Comparison of ENCODE assay signal across 8 mouse cellular contexts in genomic region chr6:35538757-35539303, GRCm38 (mm10). TPM values are rescaled to one million over a fixed set of nuclear protein-coding genes. Genes with fewer than 3 reads are reported as not detected.
DNase-seq lines count a peak whose midpoint lies in the region; ATAC-seq and TF ChIP-seq lines count a peak whose summit lies in the region.

No protein-coding gene starts in this region.

- H3K36me3 ChIP-seq in liver, adult 2 months (ENCODE audit: control insufficient read depth, insufficient read depth, low read length) = peaks cover 2% of the 10 kb centered on the region; the same call in 1 of the 2 replicates
- H3K36me3 ChIP-seq in forebrain, embryonic 13.5 days (ENCODE audit: poor library complexity, severe bottlenecking) = no peaks in the 10 kb centered on the region
- no peaks in the 10 kb centered on the region for H3K36me3 ChIP-seq in limb, embryonic 15.5 days
- no peaks in the 10 kb centered on the region for H3K36me3 ChIP-seq in small intestine, adult 2 months (ENCODE audit: control insufficient read depth, insufficient read depth, low read length)

- H3K4me1 ChIP-seq in liver, adult 2 months (ENCODE audit: control insufficient read depth, insufficient read depth, low read length) = peaks cover 5% of the 10 kb centered on the region; the same call in 1 of the 2 replicates
- H3K4me1 ChIP-seq in bone marrow, adult 2 months (ENCODE audit: control insufficient read depth, insufficient read depth, low read length) = no peaks in the 10 kb centered on the region; the same call in 1 of the 2 replicates
- peaks cover 19% of the 10 kb centered on the region for H3K4me1 ChIP-seq in forebrain, embryonic 13.5 days
- H3K4me1 ChIP-seq in limb, embryonic 15.5 days = peaks cover 2% of the 10 kb centered on the region; the same call in 1 of the 2 replicates
- peaks cover 2% of the 10 kb centered on the region; the same call in 1 of the 2 replicates for H3K4me1 ChIP-seq in small intestine, adult 2 months (ENCODE audit: control insufficient read depth, insufficient read depth, insufficient read length, low read length)

- no peak for TF ChIP-seq POLR2A in liver, adult 2 months (IDR thresholded peaks at IDR 0.05; ENCODE audit: extremely low read depth, insufficient read depth, low read length)
- TF ChIP-seq POLR2A in bone marrow, adult 2 months (IDR thresholded peaks at IDR 0.05; ENCODE audit: borderline replicate concordance, control insufficient read depth, low read depth, low read length) = no peak
- no peak for TF ChIP-seq POLR2A in small intestine, adult 2 months (IDR thresholded peaks at IDR 0.05; ENCODE audit: low read depth, low read length)

- peak overlapping the region; percentile 94 for H3K9ac ChIP-seq in liver, adult 2 months (ENCODE audit: low read depth, low read length)
- H3K9ac ChIP-seq in forebrain, embryonic 13.5 days = peak overlapping the region; percentile 93
- peak overlapping the region; percentile 92 for H3K9ac ChIP-seq in limb, embryonic 15.5 days

- ATAC-seq in forebrain, embryonic 13.5 days = no peak
- ATAC-seq in limb, embryonic 15.5 days (ENCODE audit: insufficient number of reproducible peaks, low FRiP score, low TSS enrichment, low read depth) = no peak
- ATAC-seq in cerebellum, adult (ENCODE audit: insufficient number of reproducible peaks, low FRiP score, low TSS enrichment) = no peak
- no peak for ATAC-seq in inflammation-experienced regulatory T-cells, adult 6 months

- no peak for TF ChIP-seq CTCF in liver, adult 2 months (IDR thresholded peaks at IDR 0.05; ENCODE audit: low read depth, low read length)
- TF ChIP-seq CTCF in bone marrow, adult 2 months (IDR thresholded peaks at IDR 0.05; ENCODE audit: control insufficient read depth, insufficient read depth, low read length) = no peak
- TF ChIP-seq CTCF in small intestine, adult 2 months (IDR thresholded peaks at IDR 0.05; ENCODE audit: extremely low read depth, insufficient read length, insufficient replicate concordance, low read depth, low read length) = no peak

- WGBS in liver, adult 2 months = under 1% methylated on average over 21 of the region's 21 CpGs
- WGBS in bone marrow, adult 2 months = 2% methylated on average over 21 of the region's 21 CpGs
- WGBS in forebrain, embryonic 13.5 days = 5% methylated on average over 21 of the region's 21 CpGs
- WGBS in limb, embryonic 15.5 days = 3% methylated on average over 21 of the region's 21 CpGs
- WGBS in small intestine, adult 2 months = 1% methylated on average over 21 of the region's 21 CpGs

- H3K27me3 ChIP-seq in liver, adult 2 months (ENCODE audit: control insufficient read depth, insufficient read depth, low read length) = no peaks in the 10 kb centered on the region
- no peaks in the 10 kb centered on the region for H3K27me3 ChIP-seq in forebrain, embryonic 13.5 days
- H3K27me3 ChIP-seq in limb, embryonic 15.5 days = no peaks in the 10 kb centered on the region
- no peaks in the 10 kb centered on the region for H3K27me3 ChIP-seq in small intestine, adult 2 months (ENCODE audit: control insufficient read depth, insufficient read depth, low read length)

- H3K27ac ChIP-seq in liver, adult 2 months (replicated peaks; ENCODE audit: insufficient read depth, low read depth, low read length) = peak overlapping the region; percentile 59
- peak overlapping the region; percentile 85 for H3K27ac ChIP-seq in bone marrow, adult 2 months (ENCODE audit: control insufficient read depth, insufficient read depth, low read depth, low read length, poor library complexity)
- H3K27ac ChIP-seq in forebrain, embryonic 13.5 days = no peak overlapping the region; the same call in 1 of the 2 replicates
- peak overlapping the region; percentile 86 for H3K27ac ChIP-seq in limb, embryonic 15.5 days
- peak overlapping the region; percentile 29; the same call in 1 of the 2 replicates for H3K27ac ChIP-seq in small intestine, adult 2 months (ENCODE audit: insufficient read depth, low read depth, low read length)

- peaks cover 20% of the 10 kb centered on the region for H3K79me2 ChIP-seq in liver, adult 2 months (ENCODE audit: control insufficient read depth, insufficient read depth, low read length)

- H3K4me3 ChIP-seq in liver, adult 2 months (ENCODE audit: insufficient read depth, low read depth, low read length) = peak overlapping the region; percentile 95
- H3K4me3 ChIP-seq in bone marrow, adult 2 months (replicated peaks; ENCODE audit: control insufficient read depth, low read depth, low read length) = peak overlapping the region; percentile 93
- H3K4me3 ChIP-seq in forebrain, embryonic 13.5 days = peak overlapping the region; percentile 98
- peak overlapping the region; percentile 77 for H3K4me3 ChIP-seq in limb, embryonic 15.5 days
- peak overlapping the region; percentile 95 for H3K4me3 ChIP-seq in small intestine, adult 2 months (ENCODE audit: low read depth, low read length)

- no peak for DNase-seq in liver, adult 2 months (ENCODE audit: extremely low read depth, low read depth, low spot score)
- no peak for DNase-seq in liver

- no peaks in the 10 kb centered on the region for H3K9me3 ChIP-seq in forebrain, embryonic 13.5 days (replicated peaks)
- no peaks in the 10 kb centered on the region for H3K9me3 ChIP-seq in limb, embryonic 15.5 days

- H3K4me2 ChIP-seq in forebrain, embryonic 13.5 days = peak overlapping the region; percentile 68
- peak overlapping the region; percentile 62 for H3K4me2 ChIP-seq in limb, embryonic 15.5 days

RNA-seq across cellular contexts. Expression of gene Mtpn, which starts 0.9 kb away (rescaled TPM):
- 61.3 and 62.0 TPM in 2 replicates for total RNA-seq in liver, adult 2 months (2014; rRNA removed)
- 62.7 and 86.3 TPM in 2 replicates for polyA plus RNA-seq in liver, adult 2 months (2012; rRNA removed)
- polyA plus RNA-seq in bone marrow, adult 2 months (2011; ENCODE audit: insufficient read depth, insufficient read length, low replicate concordance, missing spikeins) = 24.3 and 38.3 TPM in 2 replicates
- 183 and 193 TPM in 2 replicates for polyA plus RNA-seq in forebrain, embryonic 13.5 days (2015; fragmentation: Nextera tagmentation; extraction: Ambion mirVana)
- 147 and 148 TPM in 2 replicates for polyA plus RNA-seq in limb, embryonic 15.5 days (2015; fragmentation: Nextera tagmentation; extraction: Ambion mirVana)
- polyA plus RNA-seq in small intestine, adult 2 months (2012; rRNA removed) = 14.3 and 67.9 TPM in 2 replicates
- 100 to 1,000 TPM in 1 of 3 experiments, 10 to 100 TPM in 2; 62.1 to 160 (median 84.8) TPM for polyA plus RNA-seq in inflammation-experienced regulatory T-cells, adult 6 months (2017; shearing (Covaris generic))
